Mouse (Mus musculus): ENCODE results near the gene Hcls1.

The Hcls1 gene

GRCm38 (mm10) chr16:36989493-36989892, 54.7 kb downstream of the Hcls1 start:
- DNase-seq (ENCODE audit: low read depth, low spot score): no peak

- DNase-seq (ENCODE audit: low read depth, low spot score): no peak
Measured at GRCm38 (mm10) chr16:36989999-36990625, 55.3 kb downstream of the Hcls1 start, which contains the start of gene Fbxo40. Fbxo40 (minus strand) TSS chr16:36990467.

- no peak for DNase-seq (ENCODE audit: low read depth, low spot score)
Measured at GRCm38 (mm10) chr16:36997650-36998049, 62.9 kb downstream of the Hcls1 start.

- DNase-seq (ENCODE audit: low read depth, low spot score): no peak
Measured at GRCm38 (mm10) chr16:36999366-36999972, 64.7 kb downstream of the Hcls1 start.

GRCm38 (mm10) chr16:37009262-37009661, 74.5 kb downstream of the Hcls1 start:
- DNase-seq (ENCODE audit: low read depth, low spot score): no peak

- no peak for DNase-seq (ENCODE audit: low read depth, low spot score)
Measured at GRCm38 (mm10) chr16:37010370-37010769, 75.6 kb downstream of the Hcls1 start.

GRCm38 (mm10) chr16:37011061-37011921, 76.5 kb downstream of the Hcls1 start, which contains the start of gene Polq:
Polq (plus strand) TSS chr16:37011786.
- DNase-seq (ENCODE audit: low read depth, low spot score): peak; percentile 60

GRCm38 (mm10) chr16:37011922-37012289, 77.1 kb downstream of the Hcls1 start:
- no peak for DNase-seq (ENCODE audit: low read depth, low spot score)

- no peak for DNase-seq (ENCODE audit: low read depth, low spot score)
Measured at GRCm38 (mm10) chr16:37012336-37012735, 77.6 kb downstream of the Hcls1 start.
